Mouse (Mus musculus) lung, postnatal 0 days (tissue): ENCODE data around the gene Prkg1.

Experiments
- CTCF ChIP-seq: IDR thresholded peaks from 2 replicates; pipeline ENCODE4 v1.5.1; 2016; ENCODE audit warnings: antibody characterized with exemption, mild to moderate bottlenecking
- EP300 ChIP-seq: IDR thresholded peaks from 2 replicates; pipeline ENCODE4 v1.6.1; 2016; ENCODE audit warnings: antibody characterized with exemption, mild to moderate bottlenecking, control low read depth

GRCm38 (mm10) chr19:31083761-31084160 is 681.1 kb downstream of the Prkg1 start:
- no peak for TF ChIP-seq CTCF
- no peak for TF ChIP-seq EP300
